Mouse (Mus musculus) midbrain, embryonic 16.5 days (tissue): Measurements from ENCODE around the gene Meis3. TPM values are rescaled to one million over a fixed set of nuclear protein-coding genes. Genes with fewer than 3 reads are reported as not detected.
A peak's percentile ranks its signal among the peaks of the same experiment; 100 is the strongest.

Experiments
- ATAC-seq: fragments of 200-750 bp; cut with Nextera tagmentation; 2 replicates; pipeline ENCODE4 v1.8.0; 2017; ENCODE audit warnings: moderate TSS enrichment
- H3K27ac ChIP-seq: fragments of 300-500 bp; sonication (generic); 2 replicates; pipeline ENCODE4 v1.5.1; 2014; ENCODE audit warnings: mild to moderate bottlenecking, low read length, mixed read lengths
- H3K27me3 ChIP-seq: fragments of 300-500 bp; sonication (generic); 2 replicates; pipeline ENCODE4 v1.6.1; 2014; ENCODE audit warnings: low read depth, low read length, mixed read lengths; ENCODE audit not compliant: control insufficient read depth, insufficient read depth
- H3K36me3 ChIP-seq: fragments of 300-500 bp; sonication (generic); 2 replicates; pipeline ENCODE4 v1.6.1; 2014; ENCODE audit warnings: mild to moderate bottlenecking, low read length, moderate library complexity, mixed read lengths; ENCODE audit not compliant: control insufficient read depth, insufficient read depth
- H3K4me1 ChIP-seq: fragments of 300-500 bp; sonication (generic); 2 replicates; pipeline ENCODE4 v1.6.1; 2014; ENCODE audit warnings: mild to moderate bottlenecking, low read length, mixed read lengths; ENCODE audit not compliant: control insufficient read depth, insufficient read depth
- H3K4me2 ChIP-seq: fragments of 300-500 bp; sonication (generic); 2 replicates; pipeline ENCODE4 v1.6.1; 2014; ENCODE audit warnings: mild to moderate bottlenecking, low read length, mixed read lengths
- H3K4me3 ChIP-seq: fragments of 300-500 bp; sonication (generic); 2 replicates; pipeline ENCODE4 v1.5.1; 2014; ENCODE audit warnings: low read depth, mild to moderate bottlenecking, low read length, moderate library complexity, mixed read lengths
- H3K9ac ChIP-seq: fragments of 300-500 bp; sonication (generic); 2 replicates; pipeline ENCODE4 v1.6.1; 2014; ENCODE audit warnings: low read depth, low read length, mixed read lengths
- H3K9me3 ChIP-seq: fragments of 300-500 bp; sonication (generic); replicated peaks from 2 replicates; pipeline ENCODE4 v1.6.1; 2014; ENCODE audit warnings: mild to moderate bottlenecking, low read length, mixed read lengths; ENCODE audit not compliant: control insufficient read depth, poor library complexity, severe bottlenecking
- WGBS: fragments of 180-500 bp; shearing (Covaris S2); extraction: QIAGEN DNeasy Blood & Tissue Kit; methylation state at CpG from one replicate; pipeline ENCODE4 v1.1.7; 2014; 5-methylcytosine and 5-hydroxymethylcytosine counted together
- polyA plus RNA-seq: library from polyadenylated mRNA; unstranded; fragments of >200 nt; fragmentation: Nextera tagmentation; extraction: Ambion mirVana; gene quantifications from 2 replicates; pipeline ENCODE4 v1.2.1, GENCODE M21; 2015

The Meis3 gene
- polyA plus RNA-seq, 1 experiment from 2014 or later, result 143 TPM

DNA sequence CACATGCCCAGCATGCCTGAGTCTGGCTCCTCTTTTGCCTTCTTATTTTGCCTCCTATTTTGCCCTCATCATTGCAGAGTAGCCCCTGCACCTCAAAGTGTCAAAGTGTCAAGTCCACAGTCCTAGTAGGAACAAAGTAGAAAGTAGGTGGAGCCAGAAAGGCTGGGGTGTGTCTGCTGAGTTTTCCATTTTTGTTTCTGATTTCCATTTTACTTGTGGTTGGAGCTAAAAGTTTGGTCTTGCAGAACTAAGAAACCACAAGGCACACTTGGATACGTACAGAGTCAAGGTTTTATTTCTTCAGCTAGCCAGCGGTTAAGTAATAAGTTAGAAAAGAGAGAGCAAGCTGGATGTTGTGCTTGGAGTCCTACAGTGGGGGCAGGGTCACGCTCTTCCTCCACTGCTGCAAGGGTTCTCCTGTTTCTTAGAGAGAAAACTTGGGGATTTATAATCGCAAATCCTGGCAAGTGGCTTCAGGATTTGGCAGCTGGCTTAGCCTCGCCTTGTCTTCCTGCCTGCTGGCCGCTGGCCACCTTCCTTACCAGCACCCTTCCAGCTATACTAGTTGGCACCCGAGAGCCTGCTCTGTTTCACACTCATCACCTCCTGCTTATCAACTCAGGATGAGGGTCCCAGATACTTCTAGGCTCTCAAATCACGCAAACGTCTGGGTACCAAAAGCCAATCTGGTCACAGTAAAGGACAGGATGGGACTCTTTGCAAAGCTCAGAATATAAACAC is 19.6 kb upstream of the Meis3 start:
- Histone ChIP-seq H3K27me3 (peaks cover 2% of the 10 kb centered on the region), H3K4me3 (no peak overlapping the region), H3K9me3 (no peaks in the 10 kb centered on the region), H3K27ac (no peak overlapping the region), H3K4me1 (peaks cover 5% of the 10 kb centered on the region; the same call in 1 of the 2 replicates), H3K9ac (no peak overlapping the region), H3K36me3 (no peaks in the 10 kb centered on the region), H3K4me2 (no peak overlapping the region)
- 76% methylated on average over 9 of the region's 9 CpGs for WGBS
- no peak for ATAC-seq

DNA sequence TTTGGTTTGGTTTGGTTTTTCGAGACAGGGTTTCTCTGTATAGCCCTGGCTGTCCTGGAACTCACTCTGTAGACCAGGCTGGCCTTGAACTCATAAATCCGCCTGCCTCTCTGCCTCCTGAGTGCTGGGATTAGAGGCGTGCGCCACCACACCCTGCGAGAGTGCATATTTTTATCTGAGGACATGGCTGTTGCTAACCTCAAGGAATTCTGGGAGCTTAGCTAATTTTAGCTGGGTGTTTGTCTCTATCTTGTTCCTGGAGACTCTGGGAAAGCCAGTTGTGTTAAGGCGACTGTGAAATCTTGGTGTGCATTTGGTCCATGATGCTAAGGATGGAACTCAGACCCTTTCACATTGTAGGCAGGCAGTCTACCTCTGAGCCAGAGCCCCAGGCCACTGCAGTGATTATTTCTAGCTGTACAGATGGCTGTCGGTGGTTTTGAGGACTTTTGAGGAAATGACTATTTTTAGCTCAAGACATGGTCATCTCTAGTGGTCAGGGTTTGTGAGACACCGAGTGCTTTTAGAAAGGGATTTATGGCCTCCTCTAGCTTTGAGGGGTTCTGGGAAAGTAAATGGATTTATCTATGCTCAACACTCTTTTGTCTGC is 18.7 kb upstream of the Meis3 start:
- H3K36me3 ChIP-seq, result no peaks in the 10 kb centered on the region

DNA sequence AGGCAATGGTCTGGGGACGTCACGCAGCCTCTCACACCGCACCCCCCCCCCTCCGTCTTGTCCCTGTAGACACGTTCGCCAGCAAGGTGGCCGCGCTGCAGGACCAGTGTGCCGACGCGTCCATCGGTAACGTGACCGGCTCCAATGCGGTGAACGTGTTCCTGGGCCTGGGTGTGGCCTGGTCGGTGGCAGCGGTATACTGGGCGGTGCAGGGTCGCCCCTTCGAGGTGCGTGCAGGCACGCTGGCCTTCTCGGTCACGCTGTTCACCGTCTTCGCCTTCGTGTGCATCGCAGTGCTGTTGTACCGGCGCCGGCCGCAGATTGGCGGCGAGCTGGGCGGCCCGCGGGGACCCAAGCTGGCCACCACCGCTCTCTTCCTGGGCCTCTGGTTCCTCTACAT is 16.2 kb upstream of the Meis3 start:
- Histone ChIP-seq H3K36me3 (no peaks in the 10 kb centered on the region), H3K27me3 (peaks cover 2% of the 10 kb centered on the region)
- WGBS, result 12% methylated on average over 39 of the region's 39 CpGs

More for the DNA sequence above, 18.7 kb upstream of the Meis3 start:
- Histone ChIP-seq H3K27ac (no peak overlapping the region), H3K4me2 (no peak overlapping the region), H3K4me1 (peaks cover 5% of the 10 kb centered on the region; the same call in 1 of the 2 replicates), H3K27me3 (peaks cover 2% of the 10 kb centered on the region), H3K9ac (no peak overlapping the region), H3K4me3 (no peak overlapping the region), H3K9me3 (no peaks in the 10 kb centered on the region)
- ATAC-seq, result no peak
- WGBS, result 82% methylated on average over 8 of the region's 8 CpGs

DNA sequence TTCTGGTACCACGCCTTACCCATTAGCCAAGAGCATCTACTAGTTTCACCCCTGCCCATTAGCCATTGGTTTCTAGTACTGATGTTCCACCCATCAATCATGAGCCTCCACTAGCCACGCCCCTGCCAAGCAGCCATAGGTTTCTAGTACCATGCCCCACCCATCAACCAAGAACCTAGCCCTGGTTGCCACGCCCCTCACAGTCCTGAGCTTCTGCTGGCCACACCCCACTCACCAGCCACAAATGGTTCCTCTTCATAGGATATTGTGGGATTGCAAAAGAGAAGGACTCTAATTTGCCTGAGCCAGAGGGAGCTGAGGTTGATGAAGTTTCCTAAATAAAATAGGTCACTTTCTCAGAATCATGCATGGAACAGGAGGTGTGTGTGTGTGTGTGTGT is 14.2 kb upstream of the Meis3 start:
- WGBS, result 78% methylated on average over 3 of the region's 3 CpGs
- Histone ChIP-seq H3K27me3 (peaks cover 2% of the 10 kb centered on the region), H3K36me3 (no peaks in the 10 kb centered on the region), H3K9me3 (no peaks in the 10 kb centered on the region), H3K4me3 (no peak overlapping the region), H3K4me2 (no peak overlapping the region), H3K4me1 (no peaks in the 10 kb centered on the region), H3K27ac (no peak overlapping the region), H3K9ac (no peak overlapping the region)
- no peak for ATAC-seq

More for the DNA sequence above, 16.2 kb upstream of the Meis3 start:
- no peaks in the 10 kb centered on the region for H3K9me3 ChIP-seq
- peak overlapping the region; percentile 22 for H3K4me3 ChIP-seq
- H3K9ac ChIP-seq, result peak overlapping the region; percentile 43; the same call in 1 of the 2 replicates
- H3K4me2 ChIP-seq, result peak overlapping the region; percentile 44
- ATAC-seq, result 0 out of 2 replicates have a peak, but pooled peaks have one; percentile 12
- H3K4me1 ChIP-seq, result no peaks in the 10 kb centered on the region
- H3K27ac ChIP-seq, result no peak overlapping the region

DNA sequence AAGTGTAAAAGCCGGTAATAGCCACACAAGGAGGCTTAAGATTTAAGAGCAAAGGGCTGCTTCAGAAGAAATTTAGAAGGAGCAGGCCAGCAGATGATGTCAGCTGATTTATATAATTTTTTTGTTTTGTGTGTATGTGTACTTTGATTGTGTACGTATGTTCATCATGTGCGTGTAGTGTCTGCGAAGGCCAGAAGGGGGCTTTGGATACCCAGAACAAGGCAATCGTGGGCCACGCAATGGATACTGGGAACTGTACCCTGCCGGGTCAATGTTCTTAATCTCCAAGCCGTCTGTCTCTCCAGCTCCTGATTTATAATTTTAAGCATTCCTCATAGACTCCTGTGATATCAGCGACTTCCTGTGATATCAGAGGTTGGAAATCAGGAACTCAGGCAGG is 13.6 kb upstream of the Meis3 start:
- Histone ChIP-seq H3K4me2 (no peak overlapping the region), H3K9me3 (no peaks in the 10 kb centered on the region), H3K27me3 (peaks cover 2% of the 10 kb centered on the region), H3K36me3 (no peaks in the 10 kb centered on the region), H3K4me3 (no peak overlapping the region), H3K4me1 (no peaks in the 10 kb centered on the region), H3K27ac (no peak overlapping the region), H3K9ac (no peak overlapping the region)
- 90% methylated on average over 9 of the region's 9 CpGs for WGBS
- no peak for ATAC-seq

DNA sequence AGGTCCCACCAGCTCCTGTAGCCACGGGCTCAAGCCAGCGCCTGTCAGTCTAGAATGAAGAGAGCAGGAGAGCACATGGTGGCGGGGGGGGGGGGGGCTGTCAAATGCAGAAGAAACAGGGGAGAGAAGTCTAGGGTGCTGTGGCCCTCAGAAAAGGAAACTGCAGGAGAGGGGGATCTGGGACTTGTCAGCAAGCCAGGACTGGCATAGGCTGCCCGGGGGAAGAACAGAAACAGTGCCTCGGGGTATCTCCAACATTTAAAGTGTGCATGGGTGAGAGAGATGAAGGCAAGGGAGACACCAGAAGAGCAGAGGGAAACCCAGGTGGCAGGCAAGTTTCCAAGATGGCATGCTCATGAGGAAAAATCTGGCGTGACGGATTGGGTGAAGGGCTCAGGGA is 12.9 kb upstream of the Meis3 start:
- Histone ChIP-seq H3K4me1 (no peaks in the 10 kb centered on the region), H3K4me2 (no peak overlapping the region), H3K27ac (no peak overlapping the region), H3K27me3 (peaks cover 2% of the 10 kb centered on the region), H3K36me3 (no peaks in the 10 kb centered on the region), H3K9me3 (no peaks in the 10 kb centered on the region), H3K9ac (no peak overlapping the region), H3K4me3 (no peak overlapping the region)
- 79% methylated on average over 6 of the region's 7 CpGs for WGBS
- peak; percentile 27; the same call in 1 of the 2 replicates for ATAC-seq

DNA sequence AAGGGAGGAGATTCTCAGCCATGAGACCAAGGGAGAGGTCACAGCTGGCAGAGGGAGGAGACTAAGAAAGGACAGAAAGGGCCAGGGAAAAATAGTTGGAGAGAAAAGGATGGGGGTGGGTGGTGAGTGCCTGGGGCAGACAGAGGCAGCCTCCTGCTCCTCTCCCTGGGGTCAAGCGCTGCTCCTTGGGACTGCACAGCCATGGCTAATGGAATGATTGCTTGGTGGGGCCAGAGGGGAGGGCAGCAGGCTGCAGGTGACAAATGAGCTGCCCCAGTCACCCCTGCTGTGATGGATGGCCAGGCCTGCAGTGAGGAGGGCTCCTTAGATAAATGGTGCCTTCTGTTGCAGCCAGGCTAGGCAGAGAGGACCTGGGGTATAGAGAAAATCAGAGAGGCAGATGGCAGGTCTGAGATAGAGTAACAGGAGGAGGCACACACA is 2.7 kb upstream of the Meis3 start:
- Histone ChIP-seq H3K4me3 (no peak overlapping the region), H3K9ac (peak overlapping the region; percentile 41; the same call in 1 of the 2 replicates), H3K36me3 (no peaks in the 10 kb centered on the region; the same call in 1 of the 2 replicates), H3K27ac (no peak overlapping the region), H3K9me3 (0 out of 2 replicates have a peak, but pooled peaks cover 3% of the 10 kb centered on the region), H3K4me2 (no peak overlapping the region), H3K4me1 (peaks cover 34% of the 10 kb centered on the region), H3K27me3 (no peaks in the 10 kb centered on the region)
- no peak for ATAC-seq
- WGBS, result 0% methylated on average over 1 of the region's 1 CpGs

DNA sequence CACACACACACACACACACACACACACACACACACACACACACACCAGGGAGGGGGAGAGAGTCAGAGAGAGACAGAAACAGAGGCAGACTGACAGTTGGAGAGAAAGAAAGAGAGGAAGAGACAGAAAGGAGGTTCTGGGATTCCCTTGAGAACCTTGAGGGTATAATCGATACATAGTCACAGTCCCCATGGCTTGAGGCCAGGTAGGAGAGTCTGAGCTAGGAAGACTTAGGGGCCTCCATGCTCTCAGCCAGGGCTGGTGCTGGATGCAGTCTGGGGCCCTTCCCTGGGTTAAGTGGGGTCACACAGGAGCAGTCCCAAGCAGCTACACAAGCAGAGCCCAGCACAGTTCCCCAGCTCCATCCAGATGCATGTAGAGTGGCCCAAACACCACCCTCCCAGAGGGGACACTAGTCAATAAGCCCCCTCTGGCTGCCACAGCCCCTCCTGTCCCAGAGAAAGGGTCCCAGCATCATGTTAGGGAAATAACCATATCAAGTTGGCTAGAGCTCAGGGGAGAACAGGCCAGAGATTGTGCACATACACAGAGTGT is 2.2 kb upstream of the Meis3 start:
- Histone ChIP-seq H3K36me3 (peaks cover 3% of the 10 kb centered on the region; the same call in 1 of the 2 replicates), H3K27me3 (no peaks in the 10 kb centered on the region), H3K9me3 (0 out of 2 replicates have a peak, but pooled peaks cover 3% of the 10 kb centered on the region), H3K4me2 (no peak overlapping the region), H3K4me3 (no peak overlapping the region), H3K9ac (peak overlapping the region; percentile 21; the same call in 1 of the 2 replicates), H3K27ac (0 out of 2 replicates have a peak overlapping the region, but pooled peaks have one; percentile 5), H3K4me1 (peaks cover 35% of the 10 kb centered on the region)
- ATAC-seq, result no peak
- 64% methylated on average over 1 of the region's 1 CpGs for WGBS
